ENCODE assay signal across 18 mouse cellular contexts in the genomic region with DNA sequence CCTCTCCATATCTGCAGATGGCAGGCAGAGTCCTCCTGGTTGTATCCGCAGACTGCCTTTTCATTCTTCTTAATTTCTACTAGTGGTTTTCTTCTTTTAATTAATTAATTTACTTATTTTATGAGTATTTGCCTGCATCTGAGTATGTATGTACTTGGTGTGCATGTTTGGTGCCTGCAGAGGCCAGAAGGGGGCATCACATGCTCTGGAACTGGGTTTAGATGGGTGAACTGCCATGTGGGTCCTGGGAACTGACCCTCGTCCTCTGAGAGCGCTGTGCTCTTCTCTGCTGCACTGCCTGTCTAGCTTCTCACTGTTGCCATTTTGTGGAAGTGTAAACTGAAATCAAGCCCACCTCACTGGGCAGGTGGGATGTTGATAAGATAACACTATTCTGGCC. TPM values are rescaled to one million over a fixed set of nuclear protein-coding genes. Genes with fewer than 3 reads are reported as not detected.
DNase-seq lines count a peak whose midpoint lies in the region; ATAC-seq and TF ChIP-seq lines count a peak whose summit lies in the region.
"Had no signal": no experiment of that assay in that cellular context is flagged by ENCODE, and none has a peak within 500 bp of the region (broad histone marks: within the 10 kb centered on the region; RNA-seq: fewer than 3 reads in every experiment).

No protein-coding gene starts in this region.

- no peak; the same call in 1 of the 2 replicates for TF ChIP-seq POLR2A in CH12.LX (IDR thresholded peaks at IDR 0.05; ENCODE audit: low read depth, low read length)

- TF ChIP-seq RAD21 in CH12.LX (IDR thresholded peaks at IDR 0.05; ENCODE audit: low read depth, low read length), result peak; percentile 2; the same call in 1 of the 2 replicates

- H3K9me3 ChIP-seq in CH12.LX (replicated peaks; ENCODE audit: low read length), result no peaks in the 10 kb centered on the region
- H3K9me3 ChIP-seq in liver, embryonic 14.5 days (ENCODE audit: control insufficient read depth, low read length), result no peaks in the 10 kb centered on the region
- H3K9me3 ChIP-seq: neural tube, embryonic 12.5 days; stomach, embryonic 15.5 days had no signal

- no peak overlapping the region for H3K4me2 ChIP-seq in CH12.LX (ENCODE audit: insufficient read depth, low read depth, poor library complexity, severe bottlenecking)
- H3K4me2 ChIP-seq in liver, embryonic 14.5 days (ENCODE audit: low read depth), result no peak overlapping the region
- H3K4me2 ChIP-seq: neural tube, embryonic 12.5 days; stomach, embryonic 15.5 days had no signal

- in situ Hi-C loops in CH12.LX (cut with MboI; ENCODE audit: low pct_ligation_motif_present, low pct_unique_long_range_greater_than_20kb, low sequenced_read_pairs), result no loop called here

- no peak overlapping the region for H3K9ac ChIP-seq in CH12.LX (ENCODE audit: insufficient read depth, low read depth)
- H3K9ac ChIP-seq in liver, embryonic 14.5 days (replicated peaks), result no peak overlapping the region
- H3K9ac ChIP-seq: neural tube, embryonic 12.5 days; stomach, embryonic 15.5 days had no signal

- dilution Hi-C loops in CH12.LX (cut with MboI; ENCODE audit: extremely low pct_ligation_motif_present, extremely low pct_unique_long_range_greater_than_20kb, low sequenced_read_pairs), result no loop called here

- H3K36me3 ChIP-seq in CH12.LX (replicated peaks in 1 of 2; ENCODE audit: control insufficient read depth in 1 of 2, insufficient read depth in 1 of 2, low read length in 1 of 2), result peaks cover 21 to 49% of the 10 kb centered on the region in 2 experiments
- H3K36me3 ChIP-seq in liver, embryonic 14.5 days (replicated peaks; ENCODE audit: control insufficient read depth, insufficient read depth, low read depth), result peaks cover 16% of the 10 kb centered on the region

- no peak overlapping the region for H3K4me3 ChIP-seq in layer of hippocampus, adult 2 months
- no peak overlapping the region for H3K4me3 ChIP-seq in CH12.LX (replicated peaks in 1 of 3; ENCODE audit: low read depth in 2 of 3, low read length in 2 of 3, poor library complexity in 1 of 3)
- H3K4me3 ChIP-seq in liver, embryonic 14.5 days (ENCODE audit: insufficient read depth in 1 of 2, low read depth in 2 of 2, low read length in 2 of 2), result no peak overlapping the region
- H3K4me3 ChIP-seq: neural tube, embryonic 12.5 days; stomach, embryonic 15.5 days had no signal

- H3K79me2 ChIP-seq in CH12.LX (replicated peaks; ENCODE audit: control insufficient read depth, extremely low read depth, insufficient read depth, poor library complexity, severe bottlenecking), result peaks cover 81% of the 10 kb centered on the region

- H3K27ac ChIP-seq in layer of hippocampus, adult 2 months, result no peak overlapping the region
- H3K27ac ChIP-seq in CH12.LX (ENCODE audit: insufficient read depth, low read depth), result no peak overlapping the region
- no peak overlapping the region for H3K27ac ChIP-seq in liver, embryonic 14.5 days
- H3K27ac ChIP-seq: neural tube, embryonic 12.5 days; stomach, embryonic 15.5 days had no signal

- no peaks in the 10 kb centered on the region for H3K27me3 ChIP-seq in CH12.LX (replicated peaks)
- no peaks in the 10 kb centered on the region for H3K27me3 ChIP-seq in liver, embryonic 14.5 days (ENCODE audit: control insufficient read depth, insufficient read depth, low read length)
- H3K27me3 ChIP-seq: neural tube, embryonic 12.5 days; stomach, embryonic 15.5 days had no signal

- peak; percentile 26 for DNase-seq in embryo, embryonic 10 days (ENCODE audit: low spot score)
- no peak for DNase-seq in embryo, embryonic 9.5 days (ENCODE audit: extremely low spot score)
- DNase-seq in layer of hippocampus, adult 2 months (ENCODE audit: low spot score in 2 of 2), result no peak
- DNase-seq in layer of hippocampus, adult 18-20 months (ENCODE audit: low spot score in 2 of 2), result no peak
- DNase-seq in CH12.LX (ENCODE audit: extremely low read depth), result peak; percentile 43
- no peak for DNase-seq in liver, embryonic 14.5 days (ENCODE audit: low read depth in 3 of 3, low spot score in 3 of 3)
- no peak for DNase-seq in spleen, postnatal 14 days (ENCODE audit: low spot score in 2 of 2)
- DNase-seq: gastrocnemius, postnatal 14 days; kidney, adult 11 months; right cerebral cortex, postnatal 14 days had no signal

- TF ChIP-seq EP300 in CH12.LX (IDR thresholded peaks at IDR 0.05; ENCODE audit: low read length), result no peak
- no peak for TF ChIP-seq EP300 in liver, embryonic 14.5 days (IDR thresholded peaks at IDR 0.05; ENCODE audit: low read depth)

- peaks cover 0 to 40% of the 10 kb centered on the region in 2 experiments; a peak in 3 of 4 replicates for H3K4me1 ChIP-seq in CH12.LX (ENCODE audit: control insufficient read depth in 1 of 2, insufficient read depth in 2 of 2)
- H3K4me1 ChIP-seq in liver, embryonic 14.5 days (replicated peaks; ENCODE audit: control insufficient read depth in 2 of 2, insufficient read depth in 2 of 2, low read length in 1 of 2), result peaks cover 5 to 13% of the 10 kb centered on the region in 2 experiments

- TF ChIP-seq CTCF in layer of hippocampus, adult 2 months (conservative IDR thresholded peaks at IDR 0.05), result peak; percentile 60
- peak in 1 of 2 experiments; percentile 52; a peak in 2 of 4 replicates for TF ChIP-seq CTCF in CH12.LX (conservative IDR thresholded peaks at IDR 0.05 in 1 of 2, IDR thresholded peaks at IDR 0.05 in 1 of 2; ENCODE audit: low read depth in 2 of 2, low read length in 2 of 2)
- peak; percentile 49 for TF ChIP-seq CTCF in liver, embryonic 14.5 days (IDR thresholded peaks at IDR 0.05; ENCODE audit: low read depth)

- 86% methylated on average over 3 of the region's 3 CpGs for WGBS in liver, embryonic 14.5 days (ENCODE audit: insufficient replicate concordance)

- ATAC-seq in liver, embryonic 14.5 days (ENCODE audit: insufficient read depth), result no peak
- ATAC-seq in megakaryocyte progenitor cell, adult 5-6 weeks (replicated peaks; ENCODE audit: poor library complexity), result no peak

TF ChIP-seq in CH12.LX, 34 proteins besides CTCF, POLR2A, EP300 and RAD21:
- TF ChIP-seq MYC (IDR thresholded peaks at IDR 0.05; ENCODE audit: low read depth, low read length) (0 out of 2 replicates have a peak, but pooled peaks have one; percentile 38), TCF12 (IDR thresholded peaks at IDR 0.05; ENCODE audit: low read depth, low read length) (no peak)

RNA-seq across cellular contexts. Expression of a gene that starts 6.1 kb away (rescaled TPM):
- 10 to 100 TPM; 47.9 to 50.9 TPM for total RNA-seq in layer of hippocampus, adult 2 months (2021)
- total RNA-seq in layer of hippocampus, adult 18-20 months (2021), result 10 to 100 TPM; 45.8 to 46.2 TPM
- total RNA-seq in CH12.LX (2012; rRNA removed) (71.8 and 78.0 TPM in 2 replicates), CH12.LX (2014; rRNA removed) (90.6 and 96.5 TPM in 2 replicates)
- polyA plus RNA-seq in CH12.LX (2012; ENCODE audit: insufficient read length, low read depth), result 85.1 and 103 TPM in 2 replicates
- polyA plus RNA-seq in liver, embryonic 14.5 days (2012; rRNA removed), result 12.0 and 16.3 TPM in 2 replicates
- 10.2 and 10.6 TPM in 2 replicates for polyA plus RNA-seq in liver, embryonic 14.5 days (2014; fragmentation: Nextera tagmentation; extraction: Ambion mirVana)
- total RNA-seq in megakaryocyte progenitor cell, adult 5-6 weeks (2015), result 45.0 and 53.0 TPM in 2 replicates
- 58.3 and 73.3 TPM in 2 replicates for total RNA-seq in megakaryocyte progenitor cell, adult 5-6 weeks (2017)

RNA-seq across cellular contexts. Expression of a gene that starts 38.0 kb away (rescaled TPM):
- total RNA-seq in layer of hippocampus, adult 2 months (2021), result not detected
- not detected for total RNA-seq in layer of hippocampus, adult 18-20 months (2021)
- total RNA-seq in CH12.LX (2012; rRNA removed) (not detected in 2 replicates), CH12.LX (2014; rRNA removed) (not detected in 2 replicates)
- not detected in 2 replicates for polyA plus RNA-seq in CH12.LX (2012; ENCODE audit: insufficient read length, low read depth)
- not detected in 2 replicates for polyA plus RNA-seq in liver, embryonic 14.5 days (2012; rRNA removed)
- polyA plus RNA-seq in liver, embryonic 14.5 days (2014; fragmentation: Nextera tagmentation; extraction: Ambion mirVana), result not detected in 2 replicates
- total RNA-seq in megakaryocyte progenitor cell, adult 5-6 weeks (2015), result not detected in 2 replicates
- total RNA-seq in megakaryocyte progenitor cell, adult 5-6 weeks (2017), result not detected in 2 replicates
- total RNA-seq: gastrocnemius, postnatal 14 days; layer of hippocampus, postnatal 25 days had no signal
- polyA plus RNA-seq: embryonic facial prominence, embryonic 11.5 days; forebrain, embryonic 11.5 days; heart, embryonic 16.5 days; limb, embryonic 14.5 days; neural tube, embryonic 12.5 days; stomach, embryonic 15.5 days had no signal

RNA-seq across cellular contexts. Expression of a gene that starts 58.5 kb away (rescaled TPM):
- 10 to 100 TPM; 16.8 to 16.9 TPM for total RNA-seq in layer of hippocampus, adult 2 months (2021)
- 10 to 100 TPM; 16.3 to 17.1 TPM for total RNA-seq in layer of hippocampus, adult 18-20 months (2021)
- total RNA-seq in CH12.LX (2012; rRNA removed), result 58.4 and 66.1 TPM in 2 replicates
- total RNA-seq in CH12.LX (2014; rRNA removed), result 112 and 118 TPM in 2 replicates
- polyA plus RNA-seq in CH12.LX (2012; ENCODE audit: insufficient read length, low read depth), result 94.6 and 102 TPM in 2 replicates
- polyA plus RNA-seq in liver, embryonic 14.5 days (2012; rRNA removed), result 12.0 and 16.6 TPM in 2 replicates
- 14.2 and 14.6 TPM in 2 replicates for polyA plus RNA-seq in liver, embryonic 14.5 days (2014; fragmentation: Nextera tagmentation; extraction: Ambion mirVana)
- total RNA-seq in megakaryocyte progenitor cell, adult 5-6 weeks (2015), result 16.4 and 18.8 TPM in 2 replicates
- 29.1 and 30.6 TPM in 2 replicates for total RNA-seq in megakaryocyte progenitor cell, adult 5-6 weeks (2017)

Comparison
In these comparisons a context has a peak if more than half of its experiments do, and no peak if none do; other contexts are left out.
1. DNase-seq: peak in embryo, embryonic 10 days (single experiment) and CH12.LX (single experiment); none in embryo, embryonic 9.5 days (single experiment), layer of hippocampus, adult 2 months (0 of 2), layer of hippocampus, adult 18-20 months (0 of 2), liver, embryonic 14.5 days (0 of 3) and spleen, postnatal 14 days (0 of 2).